Mouse (Mus musculus) urinary bladder, adult 18-20 months (tissue): ENCODE results near the gene Arrdc2.

Source experiments
- DNase-seq, 2 experiments: peaks; one replicate each; pipeline ENCODE4 v3.0.0; 2022; ENCODE audit warnings: low spot score in 2 of 2, mixed read lengths in 2 of 2

Arrdc2 gene

DNA sequence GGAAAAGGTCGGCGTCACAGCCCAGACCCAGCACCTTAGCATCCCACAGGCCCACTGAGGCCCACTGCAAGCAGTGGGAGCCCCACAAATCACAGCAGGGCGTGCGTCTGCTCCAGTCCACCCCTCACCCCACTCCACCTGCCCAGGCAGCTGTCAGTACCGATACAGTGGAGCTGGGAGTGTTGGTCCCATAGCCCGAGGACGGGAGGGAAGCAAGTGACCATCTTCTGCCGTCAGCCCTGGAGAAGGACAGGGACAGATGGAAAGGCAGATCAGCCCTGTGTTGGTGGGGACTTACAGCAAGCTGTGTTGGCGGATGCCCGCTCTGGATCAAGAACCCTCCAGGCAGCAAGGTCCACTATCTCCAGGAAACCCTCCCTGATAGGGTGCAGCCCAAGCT lies 50.5 kb downstream of the Arrdc2 start:
- DNase-seq, result no peak

- no peak for DNase-seq
Observed at GRCm38 (mm10) chr8:70787941-70788667, 51.4 kb downstream of the Arrdc2 start.

GRCm38 (mm10) chr8:70787051-70787445 lies 52.5 kb downstream of the Arrdc2 start:
- no peak for DNase-seq

DNA sequence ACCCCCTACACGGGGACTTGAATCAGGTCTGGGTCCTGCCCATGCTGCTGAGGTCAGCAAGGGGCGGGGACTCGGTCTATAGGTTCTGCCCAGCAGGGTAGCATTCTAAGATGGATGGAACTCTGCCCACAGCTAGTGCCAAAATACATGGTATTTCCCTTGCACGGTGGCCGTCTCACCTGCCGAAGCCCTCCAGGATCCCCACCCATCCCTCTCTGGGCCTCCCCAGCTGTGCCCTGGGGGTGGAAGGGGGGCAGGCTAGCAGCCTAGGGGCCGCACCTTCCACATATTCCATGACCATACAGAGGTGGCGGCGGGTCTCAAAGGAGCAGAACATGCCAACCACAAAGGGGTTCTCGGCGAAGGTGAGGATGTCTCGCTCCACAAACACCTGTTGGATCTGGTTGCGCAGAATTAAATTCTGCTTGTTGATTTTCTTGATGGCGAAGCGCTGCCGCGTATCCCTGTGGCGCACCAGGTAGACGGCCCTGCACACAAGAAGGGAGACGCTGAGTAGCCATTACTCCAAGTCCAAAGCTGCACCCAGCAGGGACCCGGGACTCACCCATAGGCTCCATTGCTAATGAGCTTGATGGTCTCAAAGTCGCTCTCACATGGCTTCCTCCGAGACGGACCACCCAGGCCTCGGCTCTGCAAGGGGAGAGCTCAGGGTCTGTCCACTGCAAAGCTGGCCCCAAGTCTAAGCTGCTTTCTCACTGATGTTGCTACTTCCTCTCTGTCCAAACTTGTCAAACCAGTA lies 53.0 kb downstream of the Arrdc2 start:
- DNase-seq, result no peak
